Mouse (Mus musculus): ENCODE results near the gene Ackr4. TPM values are rescaled to one million over a fixed set of nuclear protein-coding genes. Genes with fewer than 3 reads are reported as not detected.

Gene Ackr4
- polyA plus RNA-seq, 1 experiment = 0.64 TPM

DNA sequence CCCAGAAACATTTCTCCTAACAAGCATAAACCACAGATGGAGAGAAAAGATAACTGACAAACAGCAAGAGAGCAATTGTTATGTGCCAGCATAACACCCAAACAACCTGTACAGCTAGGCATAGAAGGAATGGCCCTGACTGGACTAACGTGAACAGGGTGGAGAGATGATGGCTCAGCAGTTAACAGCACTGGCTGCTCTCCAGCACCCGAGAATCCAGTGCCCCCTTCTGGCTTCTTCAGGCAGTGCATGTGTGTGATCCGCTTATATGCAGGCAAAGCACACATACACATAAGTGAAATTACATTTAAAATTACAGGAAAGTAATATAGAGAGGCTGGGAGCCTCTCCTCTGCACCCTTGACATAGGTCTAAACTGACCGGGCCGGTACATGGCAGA lies 47.4 kb downstream of the Ackr4 start:
- Histone ChIP-seq H3K27me3 (replicated peaks; ENCODE audit: control insufficient read depth, insufficient read depth, low read length) (no peaks in the 10 kb centered on the region), H3K4me3 (ENCODE audit: insufficient read depth, low read depth, low read length) (no peak overlapping the region), H3K27ac (ENCODE audit: insufficient read depth, low read depth, low read length) (no peak overlapping the region), H3K36me3 (ENCODE audit: control insufficient read depth, insufficient read depth, low read length) (peaks cover 2% of the 10 kb centered on the region), H3K4me1 (ENCODE audit: control insufficient read depth, insufficient read depth, low read length) (no peaks in the 10 kb centered on the region)
- TF ChIP-seq POLR2A (IDR thresholded peaks at IDR 0.05; ENCODE audit: low read depth, low read length) (no peak), CTCF (conservative IDR thresholded peaks at IDR 0.05; ENCODE audit: insufficient read depth, insufficient read length, low read depth, low read length) (peak; percentile 74)
- WGBS = 49% methylated on average over 5 of the region's 5 CpGs
- DNase-seq = peak; percentile 64

GRCm38 (mm10) chr9:104078780-104079179 lies 48.0 kb downstream of the Ackr4 start:
- H3K27ac ChIP-seq (ENCODE audit: insufficient read depth, low read depth, low read length) = no peak overlapping the region
- H3K4me3 ChIP-seq (ENCODE audit: insufficient read depth, low read depth, low read length) = no peak overlapping the region
- H3K36me3 ChIP-seq (ENCODE audit: control insufficient read depth, insufficient read depth, low read length) = peaks cover 2% of the 10 kb centered on the region
- TF ChIP-seq CTCF (conservative IDR thresholded peaks at IDR 0.05; ENCODE audit: insufficient read depth, insufficient read length, low read depth, low read length) = no peak
- no peak for TF ChIP-seq POLR2A (IDR thresholded peaks at IDR 0.05; ENCODE audit: low read depth, low read length)
- no peak for DNase-seq
- H3K4me1 ChIP-seq (ENCODE audit: control insufficient read depth, insufficient read depth, low read length) = no peaks in the 10 kb centered on the region
- H3K27me3 ChIP-seq (replicated peaks; ENCODE audit: control insufficient read depth, insufficient read depth, low read length) = no peaks in the 10 kb centered on the region
- WGBS = 96% methylated on average over 1 of the region's 1 CpGs

GRCm38 (mm10) chr9:104075808-104076207 lies 50.9 kb downstream of the Ackr4 start:
- TF ChIP-seq POLR2A (IDR thresholded peaks at IDR 0.05; ENCODE audit: low read depth, low read length) (no peak), CTCF (conservative IDR thresholded peaks at IDR 0.05; ENCODE audit: insufficient read depth, insufficient read length, low read depth, low read length) (no peak)
- DNase-seq = peak; percentile 16
- Histone ChIP-seq H3K27ac (ENCODE audit: insufficient read depth, low read depth, low read length) (no peak overlapping the region), H3K4me1 (ENCODE audit: control insufficient read depth, insufficient read depth, low read length) (peaks cover 5% of the 10 kb centered on the region), H3K36me3 (ENCODE audit: control insufficient read depth, insufficient read depth, low read length) (no peaks in the 10 kb centered on the region; the same call in 1 of the 2 replicates), H3K27me3 (replicated peaks; ENCODE audit: control insufficient read depth, insufficient read depth, low read length) (no peaks in the 10 kb centered on the region), H3K4me3 (ENCODE audit: insufficient read depth, low read depth, low read length) (no peak overlapping the region)
- 67% methylated on average over 2 of the region's 2 CpGs for WGBS

DNA sequence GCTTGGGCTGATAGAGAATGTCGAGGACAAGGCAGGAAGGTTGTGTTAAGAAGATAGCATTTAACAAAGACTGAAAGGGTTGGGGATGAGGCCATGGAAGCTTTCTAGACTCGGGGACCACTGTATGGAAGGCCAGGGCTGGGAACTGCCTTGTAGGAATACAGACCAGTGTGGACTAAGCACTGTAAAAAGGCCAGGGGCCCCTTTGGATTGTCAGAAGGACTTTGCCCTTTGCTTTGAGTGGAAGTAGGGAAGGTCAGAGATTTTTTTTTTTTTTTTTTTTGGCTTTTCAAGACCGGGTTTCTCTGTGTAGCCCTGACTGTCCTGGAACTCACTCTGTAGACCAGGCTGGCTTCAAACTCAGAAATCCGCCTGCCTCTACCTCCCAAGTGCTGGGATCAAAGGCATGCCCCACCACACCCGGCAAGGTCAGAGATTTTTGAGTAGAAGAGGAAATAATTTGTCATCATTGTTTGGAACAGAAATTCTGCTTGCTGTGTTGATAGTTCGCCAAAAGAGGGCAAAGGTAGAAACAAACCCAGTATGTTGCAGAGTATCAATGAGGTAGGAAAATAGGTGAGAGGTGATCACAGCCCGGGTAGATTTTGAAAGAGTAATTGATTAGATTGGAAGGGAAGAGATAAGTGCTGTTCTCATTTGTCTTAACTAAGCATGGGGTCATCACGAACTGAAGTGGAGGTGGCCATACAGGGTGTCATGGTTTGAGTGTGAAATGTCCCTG lies 55.7 kb downstream of the Ackr4 start:
- 63% methylated on average over 8 of the region's 8 CpGs for WGBS

GRCm38 (mm10) chr9:104070241-104070640 lies 56.5 kb downstream of the Ackr4 start:
- 76% methylated on average over 4 of the region's 4 CpGs for WGBS
- Histone ChIP-seq H3K27ac (ENCODE audit: insufficient read depth, low read depth, low read length) (no peak overlapping the region), H3K36me3 (ENCODE audit: control insufficient read depth, insufficient read depth, low read length) (no peaks in the 10 kb centered on the region; the same call in 1 of the 2 replicates), H3K27me3 (replicated peaks; ENCODE audit: control insufficient read depth, insufficient read depth, low read length) (no peaks in the 10 kb centered on the region), H3K4me3 (ENCODE audit: insufficient read depth, low read depth, low read length) (no peak overlapping the region), H3K4me1 (ENCODE audit: control insufficient read depth, insufficient read depth, low read length) (peaks cover 7% of the 10 kb centered on the region)
- DNase-seq = no peak
- TF ChIP-seq CTCF (conservative IDR thresholded peaks at IDR 0.05; ENCODE audit: insufficient read depth, insufficient read length, low read depth, low read length) (no peak), POLR2A (IDR thresholded peaks at IDR 0.05; ENCODE audit: low read depth, low read length) (no peak)

More for the DNA sequence above, 55.7 kb downstream of the Ackr4 start:
- Histone ChIP-seq H3K4me3 (ENCODE audit: insufficient read depth, low read depth, low read length) (no peak overlapping the region), H3K36me3 (ENCODE audit: control insufficient read depth, insufficient read depth, low read length) (no peaks in the 10 kb centered on the region; the same call in 1 of the 2 replicates), H3K27ac (ENCODE audit: insufficient read depth, low read depth, low read length) (peak overlapping the region; percentile 77), H3K27me3 (replicated peaks; ENCODE audit: control insufficient read depth, insufficient read depth, low read length) (no peaks in the 10 kb centered on the region), H3K4me1 (ENCODE audit: control insufficient read depth, insufficient read depth, low read length) (peaks cover 7% of the 10 kb centered on the region)
- no peak for TF ChIP-seq POLR2A (IDR thresholded peaks at IDR 0.05; ENCODE audit: low read depth, low read length)
- no peak for TF ChIP-seq CTCF (conservative IDR thresholded peaks at IDR 0.05; ENCODE audit: insufficient read depth, insufficient read length, low read depth, low read length)
- peak; percentile 47 for DNase-seq

- no peak overlapping the region for H3K27ac ChIP-seq (ENCODE audit: insufficient read depth, low read depth, low read length)
- WGBS = 14% methylated on average over 1 of the region's 1 CpGs
These were observed 62.2 kb downstream of the Ackr4 start for GRCm38 (mm10) chr9:104064571-104064970.

DNA sequence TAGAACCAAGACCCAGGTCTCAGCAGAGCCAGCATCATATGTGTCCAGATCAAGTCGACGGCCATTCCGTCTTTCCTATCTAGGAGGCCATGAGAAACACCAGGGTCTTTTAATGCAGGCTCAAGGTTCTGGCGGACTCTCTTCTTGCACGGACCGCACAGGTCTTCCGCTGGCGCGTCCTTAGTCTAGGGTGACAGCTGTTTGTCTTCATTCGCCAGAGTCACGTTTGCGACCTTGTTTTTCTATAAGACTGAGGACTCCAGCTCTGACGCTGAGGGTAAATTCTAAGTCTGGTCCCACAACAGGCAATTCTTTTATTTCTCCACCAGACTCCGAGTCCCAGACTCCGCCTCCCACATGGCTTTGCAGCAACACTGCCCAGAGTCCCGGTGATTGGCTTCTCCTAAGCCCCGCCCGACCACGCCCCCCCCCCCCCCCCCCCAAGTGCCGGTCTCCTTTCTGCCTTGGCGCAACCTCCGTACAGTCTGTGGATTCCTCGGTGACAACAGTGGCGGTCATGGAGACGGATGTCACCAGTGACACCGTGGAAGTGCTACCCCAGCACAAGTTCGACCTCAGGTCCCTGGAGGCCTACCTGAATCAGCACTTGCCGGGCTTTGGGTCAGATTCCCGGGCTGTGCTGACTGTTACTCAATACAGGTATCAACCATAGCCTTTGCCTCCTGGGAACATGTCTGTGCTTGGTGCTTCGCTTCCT lies 63.3 kb downstream of the Ackr4 start, which contains the start of gene Acad11:
Gene Acad11 (plus strand): TSS at position 134 of the 718 bp plus-strand sequence.
- DNase-seq = peak; percentile 93
- peak within 1 kb of the TSS; percentile 99 for H3K4me3 ChIP-seq (ENCODE audit: insufficient read depth, low read depth, low read length)
- TF ChIP-seq CTCF (conservative IDR thresholded peaks at IDR 0.05; ENCODE audit: insufficient read depth, insufficient read length, low read depth, low read length) (no peak), POLR2A (IDR thresholded peaks at IDR 0.05; ENCODE audit: low read depth, low read length) (peak; percentile 80)
- H3K4me1 ChIP-seq (ENCODE audit: control insufficient read depth, insufficient read depth, low read length) = peaks cover 5% of the 10 kb centered on the region; the same call in 1 of the 2 replicates
- under 1% methylated on average over 30 of the region's 30 CpGs for WGBS
- H3K36me3 ChIP-seq (ENCODE audit: control insufficient read depth, insufficient read depth, low read length) = no peaks in the 10 kb centered on the region
- H3K27ac ChIP-seq (ENCODE audit: insufficient read depth, low read depth, low read length) = peak within 1 kb of the TSS; percentile 92
- H3K27me3 ChIP-seq (replicated peaks; ENCODE audit: control insufficient read depth, insufficient read depth, low read length) = no peaks in the 10 kb centered on the region

More at GRCm38 (mm10) chr9:104064571-104064970, 62.2 kb downstream of the Ackr4 start:
- peak; percentile 36 for DNase-seq
- Histone ChIP-seq H3K27me3 (replicated peaks; ENCODE audit: control insufficient read depth, insufficient read depth, low read length) (no peaks in the 10 kb centered on the region), H3K4me3 (ENCODE audit: insufficient read depth, low read depth, low read length) (no peak overlapping the region), H3K4me1 (ENCODE audit: control insufficient read depth, insufficient read depth, low read length) (peaks cover 5% of the 10 kb centered on the region; the same call in 1 of the 2 replicates), H3K36me3 (ENCODE audit: control insufficient read depth, insufficient read depth, low read length) (no peaks in the 10 kb centered on the region)
- TF ChIP-seq POLR2A (IDR thresholded peaks at IDR 0.05; ENCODE audit: low read depth, low read length) (no peak), CTCF (conservative IDR thresholded peaks at IDR 0.05; ENCODE audit: insufficient read depth, insufficient read length, low read depth, low read length) (no peak)
